Mouse (Mus musculus) MEL-GATA-1-ER (cell line): ENCODE measurements around the gene 9330182L06Rik.

Experiments
- DNase-seq: peaks from one replicate; pipeline ENCODE4 v3.0.0-alpha.2; 2012; ENCODE audit warnings: low read depth; ENCODE audit errors: extremely low read depth

The 9330182L06Rik gene

GRCm38 (mm10) chr5:9525507-9525906 is 259.6 kb downstream of the 9330182L06Rik start:
- DNase-seq = no peak
